Mouse (Mus musculus) A20 (cell line): ENCODE data around the gene Platr25.
A peak's percentile ranks its signal among the peaks of the same experiment; 100 is the strongest.
"Not testable (repeated sequence)": the region's sequence is repeated elsewhere in the genome, so short reads cannot be mapped to it uniquely, and the experiment has no call there.

Source experiments
- DNase-seq: peaks from one replicate; pipeline ENCODE4 v3.0.0-alpha.2; 2011; ENCODE audit warnings: low read depth, low spot score

Gene Platr25

DNA sequence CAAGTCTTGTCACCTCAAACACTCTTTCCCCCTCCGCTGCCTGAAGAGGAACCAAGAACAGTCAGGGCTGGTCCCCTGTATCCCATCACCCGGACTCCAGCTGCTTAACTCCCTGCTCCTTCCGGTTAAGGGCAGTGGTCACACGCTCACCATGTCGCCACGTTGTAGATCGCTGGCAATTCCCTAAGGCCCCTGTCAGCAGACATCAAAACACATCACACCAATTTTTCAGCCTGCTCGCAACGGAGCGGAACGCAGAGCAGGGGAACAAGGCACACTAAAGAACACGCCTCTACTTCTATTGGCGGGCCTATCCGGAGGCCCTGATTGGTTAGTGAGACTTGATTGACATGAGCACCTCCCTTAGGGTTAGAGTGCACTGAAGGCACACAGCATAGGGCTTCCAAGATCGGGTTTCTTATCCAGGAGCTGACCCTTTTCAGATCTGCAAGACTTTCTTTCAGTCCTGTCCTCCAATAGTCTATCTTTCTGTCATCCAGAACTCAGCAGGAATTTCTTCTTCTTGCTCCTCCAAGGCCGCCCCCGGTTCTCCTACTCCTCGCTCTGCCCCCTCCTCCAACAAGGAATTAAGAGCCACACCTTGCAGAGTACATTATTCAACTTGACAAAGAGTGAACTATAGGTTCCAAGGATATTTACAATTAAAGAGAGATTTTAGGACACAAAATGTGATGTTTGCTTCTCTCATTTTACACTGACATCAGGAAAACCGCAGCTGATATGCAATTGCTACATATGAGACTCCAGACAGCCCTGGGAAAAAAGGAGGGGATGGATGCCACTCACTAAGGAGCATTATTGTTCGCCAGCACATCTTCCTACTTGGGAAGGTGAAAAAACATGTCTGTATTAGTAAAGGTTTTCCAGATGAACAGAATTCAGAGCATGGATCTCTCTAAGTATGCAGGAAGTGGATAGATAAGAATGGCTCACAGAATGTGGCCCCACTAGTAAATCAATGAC is at the start of gene Platr25:
TSS of gene Platr25 (minus strand) at position 278 of the 984 bp plus-strand sequence.
- peak; percentile 88 for DNase-seq

DNA sequence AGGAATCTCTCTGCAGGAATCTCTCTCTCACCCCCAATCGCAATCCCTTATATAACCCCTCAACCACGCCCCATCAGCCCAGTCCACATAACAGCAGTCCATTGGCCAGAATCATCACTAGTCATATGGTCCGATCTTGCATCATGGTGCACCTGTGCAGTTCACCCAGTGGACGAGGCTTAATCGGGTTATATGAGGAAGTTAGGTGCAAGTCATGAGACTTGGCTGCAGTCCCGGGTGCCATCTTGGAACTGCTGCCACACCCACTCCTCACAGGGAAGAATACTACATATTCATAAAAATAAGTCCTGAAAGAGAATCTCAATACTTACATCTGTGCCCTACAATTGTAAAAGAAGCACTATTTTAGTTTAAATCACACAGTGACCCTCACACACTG is 47.5 kb upstream of the Platr25 start:
- DNase-seq, result not testable (repeated sequence)

DNA sequence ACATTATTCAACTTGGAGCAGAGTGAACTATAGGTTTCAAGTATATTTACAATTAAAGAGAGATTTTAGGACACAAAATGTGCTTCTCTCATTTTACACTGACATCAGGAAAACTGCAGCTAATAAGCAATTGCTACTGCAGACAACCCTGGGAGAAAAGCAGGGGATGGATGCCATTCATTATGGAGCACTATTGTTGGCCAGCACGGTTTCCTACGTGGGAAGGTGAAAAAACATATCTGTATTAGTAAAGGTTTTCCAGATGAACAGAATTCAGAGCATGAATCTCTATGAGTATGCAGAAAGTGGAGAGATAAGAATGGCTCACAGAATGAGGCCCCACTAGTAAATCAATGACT is 25.6 kb upstream of the Platr25 start:
- not testable (repeated sequence) for DNase-seq

DNA sequence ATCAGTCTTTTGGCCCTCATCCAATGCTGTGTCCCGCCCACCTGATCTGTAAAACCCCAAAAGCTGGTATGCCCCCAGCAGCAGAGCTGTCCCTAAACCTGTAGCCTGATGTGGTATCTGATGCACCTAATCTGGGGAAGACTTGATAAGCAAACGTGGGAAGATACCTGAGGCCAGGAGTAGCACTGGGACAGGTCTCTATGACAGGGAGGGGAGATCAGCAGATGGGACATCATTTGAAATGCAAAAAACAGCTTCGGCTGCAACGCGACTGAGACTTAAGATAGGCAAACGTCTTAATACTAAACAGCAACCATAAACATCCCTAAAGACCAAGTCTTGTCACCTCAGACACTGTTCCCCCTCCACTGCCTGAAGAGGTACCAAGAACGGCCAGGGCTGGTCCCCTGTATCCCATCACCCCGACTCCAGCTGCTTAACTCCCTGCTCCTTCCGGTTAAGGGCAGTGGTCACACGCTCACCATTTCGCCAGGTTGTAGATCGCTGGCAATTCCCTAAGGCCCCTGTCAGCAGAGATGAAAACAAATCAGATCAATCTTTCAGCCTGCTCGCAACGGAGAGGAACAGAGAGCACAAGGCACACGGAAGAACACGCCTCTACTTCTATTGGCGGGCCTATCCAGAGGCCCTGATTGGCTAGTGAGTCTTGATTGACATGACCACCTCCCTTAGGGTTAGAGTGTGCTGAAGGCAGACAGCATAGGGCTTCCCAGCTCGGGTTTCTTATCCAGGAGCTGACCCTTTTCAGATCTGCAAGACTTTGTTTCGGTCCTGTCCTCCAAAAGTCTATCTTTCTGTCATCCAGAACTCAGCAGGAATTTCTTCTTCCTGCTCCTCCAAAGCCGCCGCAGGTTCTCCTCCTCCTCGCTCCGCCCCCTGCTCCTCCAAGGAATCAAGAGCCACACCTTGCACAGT is 25.0 kb upstream of the Platr25 start, which contains the start of gene Gm5141:
TSS of gene Gm5141 (minus strand) at position 610 of the 936 bp plus-strand sequence.
- peak; percentile 73 for DNase-seq

DNA sequence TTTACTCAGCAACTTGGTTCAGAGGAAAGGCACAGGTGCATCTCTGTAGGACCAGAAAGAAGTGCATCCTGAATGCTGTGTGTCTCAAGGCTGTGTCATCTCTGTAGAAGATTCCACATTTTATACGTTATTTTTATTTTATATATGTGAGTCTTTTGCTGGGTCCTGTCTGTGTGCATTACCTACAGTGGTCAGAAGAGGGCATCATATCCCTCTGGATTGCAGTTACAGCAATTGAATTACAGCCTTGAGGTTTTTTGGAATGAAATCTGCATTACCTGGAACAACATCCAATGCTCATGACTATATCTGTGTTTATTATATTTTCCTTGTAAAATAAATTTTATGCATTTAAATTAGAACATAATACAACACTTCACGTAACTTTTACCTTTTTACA is 3.3 kb upstream of the Platr25 start:
- DNase-seq, result peak; percentile 60

DNA sequence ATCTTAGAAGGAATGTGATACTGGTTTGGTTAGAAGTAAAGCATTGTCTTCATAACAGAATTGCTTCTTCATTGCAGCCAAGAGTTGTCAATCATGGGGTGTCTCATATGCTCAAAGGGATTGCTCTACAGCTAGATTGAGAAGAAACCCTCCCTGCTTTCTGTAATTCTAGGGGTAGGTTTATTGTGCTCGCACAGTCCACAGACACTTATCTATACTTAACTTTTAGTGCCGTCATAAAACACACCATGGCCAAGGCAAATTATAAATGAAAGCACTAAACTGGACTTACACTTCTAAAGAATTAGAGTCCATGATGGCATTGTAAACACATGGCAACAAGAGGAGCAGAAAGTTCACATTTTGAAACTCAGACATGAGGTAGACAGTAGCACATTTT is 27.2 kb downstream of the Platr25 start:
- DNase-seq, result no peak

DNA sequence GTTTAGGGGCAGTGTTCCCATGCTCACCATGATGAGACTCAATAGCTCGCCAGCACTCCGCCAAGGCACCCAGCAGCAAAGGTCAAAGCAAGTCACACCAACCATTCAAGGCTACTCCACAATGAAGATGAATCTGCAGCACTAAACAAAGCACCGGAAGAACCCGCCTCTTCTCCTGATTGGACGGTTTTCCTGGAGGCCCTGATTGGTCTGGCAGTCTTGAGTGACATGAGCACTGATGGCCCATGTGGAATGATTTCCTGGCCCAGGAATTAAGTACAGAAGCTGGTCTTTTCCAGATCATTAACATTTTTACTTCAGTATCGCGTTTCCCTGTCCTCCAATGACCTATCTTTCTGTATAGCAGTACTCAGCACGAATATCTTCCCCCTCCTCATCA is 47.9 kb downstream of the Platr25 start:
- DNase-seq, result not testable (repeated sequence)

DNA sequence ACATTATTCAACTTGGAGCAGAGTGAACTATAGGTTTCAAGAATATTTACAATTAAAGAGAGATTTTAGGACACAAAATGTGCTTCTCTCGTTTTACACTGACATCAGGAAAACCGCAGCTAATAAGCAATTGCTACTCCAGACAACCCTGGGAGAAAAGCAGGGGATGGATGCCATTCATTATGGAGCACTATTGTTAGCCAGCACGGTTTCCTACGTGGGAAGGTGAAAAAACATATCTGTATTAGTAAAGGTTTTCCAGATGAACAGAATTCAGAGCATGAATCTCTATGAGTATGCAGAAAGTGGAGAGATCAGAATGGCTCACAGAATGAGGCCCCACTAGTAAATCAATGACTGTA is 75.2 kb downstream of the Platr25 start:
- DNase-seq, result not testable (repeated sequence)

DNA sequence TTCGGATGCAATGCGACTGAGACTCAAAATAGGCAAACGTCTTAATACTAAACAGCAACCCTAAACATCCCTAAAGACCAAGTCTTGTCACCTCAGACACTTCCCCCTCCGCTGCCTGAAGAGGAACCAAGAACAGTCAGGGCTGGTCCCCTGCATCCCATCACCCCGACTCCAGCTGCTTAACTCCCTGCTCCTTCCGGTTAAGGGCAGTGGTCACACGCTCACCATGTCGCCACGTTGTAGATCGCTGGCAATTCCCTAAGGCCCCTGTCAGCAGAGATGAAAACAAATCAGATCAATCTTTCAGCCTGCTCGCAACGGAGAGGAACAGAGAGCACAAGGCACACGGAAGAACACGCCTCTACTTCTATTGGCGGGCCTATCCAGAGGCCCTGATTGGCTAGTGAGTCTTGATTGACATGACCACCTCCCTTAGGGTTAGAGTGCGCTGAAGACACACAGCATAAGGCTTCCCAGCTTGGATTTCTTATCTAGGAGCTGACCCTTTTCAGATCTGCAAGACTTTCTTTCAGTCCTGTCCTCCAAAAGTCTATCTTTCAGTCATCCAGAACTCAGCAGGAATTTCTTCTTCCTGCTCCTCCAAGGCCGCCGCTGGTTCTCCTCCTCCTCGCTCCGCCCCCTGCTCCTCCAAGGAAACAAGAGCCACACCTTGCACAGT is 75.8 kb downstream of the Platr25 start:
- peak; percentile 82 for DNase-seq

DNA sequence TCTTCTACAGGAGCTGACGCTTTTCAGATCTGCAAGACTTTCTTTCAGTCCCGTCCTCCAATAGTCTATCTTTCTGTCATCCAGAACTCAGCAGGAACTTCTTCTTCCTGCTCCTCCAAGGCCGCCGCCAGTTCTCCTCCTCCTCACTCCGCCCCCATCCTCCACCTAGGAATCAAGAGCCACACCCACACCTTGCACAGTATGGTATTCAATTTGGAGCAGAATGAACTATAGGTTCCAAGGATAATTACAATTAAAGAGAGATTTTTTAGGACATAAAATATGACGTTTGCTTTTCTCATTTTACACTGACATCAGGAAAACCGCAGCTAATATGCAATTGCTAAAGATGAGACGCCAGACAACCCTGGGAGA is 107.2 kb downstream of the Platr25 start:
- DNase-seq, result no peak

DNA sequence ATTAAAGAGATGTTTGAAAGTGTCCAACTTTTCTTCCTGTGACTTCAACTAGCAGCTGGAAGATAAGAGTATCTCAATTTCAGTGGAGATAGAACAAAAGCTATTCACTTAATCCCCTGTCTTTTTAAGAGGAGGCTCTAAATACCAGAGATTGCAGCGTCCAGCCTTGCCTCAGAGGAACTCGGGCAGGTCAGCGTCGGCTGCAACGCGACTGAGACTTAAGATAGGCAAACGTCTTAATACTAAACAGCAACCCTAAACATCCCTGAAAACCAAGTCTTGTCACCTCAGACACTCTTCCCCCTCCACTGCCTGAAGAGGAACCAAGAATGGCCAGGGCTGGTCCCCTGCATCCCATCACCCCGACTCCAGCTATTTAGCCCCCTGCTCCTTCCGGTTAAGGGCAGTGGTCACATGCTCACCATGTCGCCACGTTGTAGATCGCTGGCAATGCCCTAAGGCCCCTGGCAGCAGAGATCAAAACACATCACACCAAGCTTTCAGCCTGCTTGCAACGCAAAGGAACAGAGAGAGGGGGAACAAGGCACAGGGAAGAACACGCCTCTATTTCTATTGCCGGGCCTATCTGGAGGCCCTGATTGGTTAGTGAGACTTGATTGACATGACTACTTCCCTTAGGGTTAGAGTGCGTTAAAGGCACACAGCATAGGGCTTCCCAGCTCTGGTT is 107.7 kb downstream of the Platr25 start:
- peak; percentile 91 for DNase-seq

DNA sequence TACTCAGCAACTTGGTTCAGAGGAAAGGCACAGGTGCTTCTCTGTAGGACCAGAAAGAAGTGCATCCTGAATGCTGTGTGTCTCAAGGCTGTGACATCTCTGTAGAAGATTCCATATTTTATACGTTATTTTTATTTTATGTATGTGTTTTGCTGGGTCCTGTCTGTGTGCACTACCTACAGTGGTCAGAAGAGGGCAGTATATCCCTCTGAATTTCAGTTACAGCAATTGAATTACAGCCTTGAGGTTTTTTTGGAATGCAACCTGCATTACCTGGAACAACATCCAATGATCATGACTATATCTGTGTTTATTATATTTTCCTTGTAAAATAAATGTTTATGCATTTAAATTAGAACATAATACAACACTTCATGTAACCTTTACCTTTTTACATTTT is 133.4 kb downstream of the Platr25 start:
- peak; percentile 64 for DNase-seq

DNA sequence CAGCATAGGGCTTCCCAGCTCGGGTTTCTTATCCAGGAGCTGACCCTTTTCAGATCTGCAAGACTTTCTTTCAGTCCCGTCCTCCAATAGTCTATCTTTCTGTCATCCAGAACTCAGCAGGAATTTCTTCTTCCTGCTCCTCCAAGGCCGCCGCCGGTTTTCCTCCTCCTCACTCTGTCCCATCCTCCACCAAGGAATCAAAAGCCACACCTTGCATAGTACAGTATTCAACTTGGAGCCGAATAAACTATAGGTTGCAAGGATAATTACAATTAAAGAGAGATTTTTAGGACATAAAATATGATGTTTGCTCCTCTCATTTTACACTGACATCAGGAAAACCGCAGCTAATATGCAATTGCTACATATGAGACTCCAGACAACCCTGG is 136.2 kb downstream of the Platr25 start:
- peak; percentile 39 for DNase-seq

DNA sequence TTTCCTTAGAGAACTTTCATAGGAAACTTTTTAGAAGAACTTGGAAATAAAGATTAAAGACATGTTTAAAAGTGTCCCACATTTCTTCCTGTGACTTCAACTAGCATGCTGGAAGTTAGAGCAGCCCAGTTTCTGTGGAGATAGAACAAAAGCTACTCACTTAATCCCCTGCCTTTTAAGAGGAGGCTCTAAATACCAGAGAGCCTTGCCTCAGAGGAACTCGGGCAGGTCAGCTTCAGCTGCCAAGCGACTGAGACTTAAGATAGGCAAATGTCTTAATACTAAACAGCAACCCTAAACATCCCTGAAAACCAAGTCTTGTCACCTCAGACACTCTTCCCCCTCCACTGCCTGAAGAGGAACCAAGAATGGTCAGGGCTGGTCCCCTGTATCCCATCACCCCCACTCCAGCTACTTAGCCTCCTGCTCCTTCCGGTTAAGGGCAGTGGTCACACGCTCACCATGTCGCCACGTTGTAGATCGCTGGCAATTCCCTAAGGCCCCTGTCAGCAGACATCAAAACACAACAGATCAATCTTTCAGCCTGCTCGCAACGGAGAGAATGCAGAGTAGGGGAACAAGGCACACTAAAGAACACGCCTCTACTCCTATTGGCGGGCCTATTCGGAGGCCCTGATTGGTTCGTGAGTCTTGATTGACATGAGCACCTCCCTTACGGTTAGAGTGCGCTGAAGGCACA is 136.8 kb downstream of the Platr25 start, which contains the start of gene 6720489N17Rik:
TSS of gene 6720489N17Rik (minus strand) at position 606 of the 700 bp plus-strand sequence.
- DNase-seq, result peak; percentile 91
